Mouse (Mus musculus) megakaryocyte, embryonic 14.5 days (primary cell): ENCODE measurements around the gene Slc25a36.

Experiments
- FLI1 ChIP-seq: IDR thresholded peaks from 2 replicates; pipeline ENCODE4 v1.6.1; 2012; ENCODE audit warnings: low read length, inconsistent platforms, mixed read lengths
- GATA1 ChIP-seq: IDR thresholded peaks from 3 replicates; pipeline ENCODE4 v1.6.1; 2012; ENCODE audit warnings: mixed read lengths, low read length, inconsistent platforms, borderline replicate concordance

DNA sequence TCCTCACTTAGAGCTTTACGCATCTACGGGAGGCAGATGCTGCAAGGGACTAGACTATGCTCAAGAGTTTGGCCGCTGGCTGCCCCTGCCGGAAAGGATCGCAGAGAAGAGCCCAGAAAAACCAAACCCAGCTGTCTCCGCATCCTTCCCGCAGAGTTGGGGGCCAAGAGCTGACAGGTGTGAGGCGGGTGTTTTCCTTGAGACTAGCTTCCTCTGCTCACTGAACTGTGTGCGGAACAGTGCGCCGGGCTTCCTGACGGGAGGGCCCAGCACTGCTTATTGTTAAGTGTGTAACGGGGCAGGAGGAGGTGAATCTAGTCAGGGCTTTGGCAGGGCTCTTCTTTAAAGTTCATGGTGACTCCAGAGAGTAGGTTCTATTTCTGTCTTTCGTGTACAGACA lies 55.1 kb downstream of the Slc25a36 start:
- no peak for TF ChIP-seq GATA1
- TF ChIP-seq FLI1 = no peak
